Mouse (Mus musculus) liver, adult 2 months (tissue): ENCODE measurements around the gene Rngtt.

Experiments
- CTCF ChIP-seq: fragments of 200-500 bp; IDR thresholded peaks from 2 replicates; pipeline ENCODE4 v1.5.1; 2011; ENCODE audit warnings: low read depth, low read length, control low read depth
- POLR2A ChIP-seq: fragments of 200-500 bp; IDR thresholded peaks from 2 replicates; pipeline ENCODE4 v1.6.1; 2011; ENCODE audit warnings: low read length, control low read depth; ENCODE audit not compliant: insufficient read depth; ENCODE audit errors: extremely low read depth

- no peak for TF ChIP-seq CTCF
- TF ChIP-seq POLR2A, result no peak
Measured at GRCm38 (mm10) chr4:33332956-33333455, 22.9 kb downstream of the Rngtt start.
